Mouse (Mus musculus) cerebellum, adult 9-11 months (tissue): ENCODE measurements around the gene Sgsm1.
A peak's percentile ranks its signal among the peaks of the same experiment; 100 is the strongest.

Source experiments
- DNase-seq: peaks from one replicate; pipeline ENCODE4 v3.0.0; 2022

Sgsm1 gene

DNA sequence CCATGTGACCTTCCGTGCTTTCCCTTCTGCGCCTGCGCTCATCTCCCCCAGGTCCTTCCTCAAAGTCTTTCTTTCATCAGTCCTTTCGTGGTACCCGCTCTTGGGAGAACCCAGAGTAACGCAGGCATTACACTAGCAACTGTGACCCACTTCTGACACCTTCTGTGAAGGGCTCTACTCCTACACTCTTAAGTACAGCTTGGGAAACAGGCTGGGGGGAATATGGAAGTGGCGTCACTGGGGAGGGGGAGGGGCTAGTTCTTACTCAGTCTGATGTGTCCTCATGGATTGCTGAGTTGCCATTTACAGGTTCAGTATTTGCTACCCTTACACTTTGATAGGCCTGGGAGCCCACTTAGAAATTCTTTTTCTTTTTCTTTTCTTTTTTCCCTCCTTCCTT is 29.0 kb downstream of the Sgsm1 start:
- DNase-seq: no peak

DNA sequence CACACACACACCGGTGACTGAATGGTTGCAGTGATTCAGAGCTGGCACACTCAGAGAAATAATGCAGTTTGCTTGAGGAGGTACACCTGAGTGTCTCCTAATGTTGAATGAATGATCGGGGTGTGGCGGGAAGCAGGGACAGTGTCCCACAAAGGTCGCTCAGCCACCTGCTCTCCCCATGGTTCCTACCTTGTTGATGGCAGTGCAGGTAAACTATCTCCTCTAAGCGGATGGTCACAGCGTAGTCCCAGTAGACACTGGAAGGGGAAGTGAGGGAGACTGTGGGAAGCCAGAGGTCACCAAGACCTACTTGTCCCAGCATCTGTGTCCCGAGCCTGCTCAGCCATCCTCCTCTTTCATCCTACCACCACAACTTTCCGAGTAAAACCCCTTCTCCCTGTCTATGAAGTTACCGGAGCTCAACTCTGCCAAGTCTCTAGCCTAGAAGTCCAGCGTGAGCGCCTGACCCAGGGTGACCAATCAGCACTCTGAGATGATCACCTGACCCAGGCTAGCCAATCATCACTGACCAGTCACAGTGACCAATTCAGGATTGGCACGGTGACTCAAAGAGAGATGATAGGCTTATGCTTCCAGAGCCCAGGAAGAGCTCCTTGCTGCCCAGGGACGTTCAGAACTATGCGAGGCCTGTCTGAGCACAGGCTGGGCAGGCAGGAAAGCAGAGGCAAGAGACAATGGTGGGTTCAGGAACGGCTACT is 30.3 kb downstream of the Sgsm1 start:
- peak; percentile 57 for DNase-seq

- DNase-seq: no peak
Observed at GRCm38 (mm10) chr5:113275839-113276238, 34.7 kb downstream of the Sgsm1 start.

DNA sequence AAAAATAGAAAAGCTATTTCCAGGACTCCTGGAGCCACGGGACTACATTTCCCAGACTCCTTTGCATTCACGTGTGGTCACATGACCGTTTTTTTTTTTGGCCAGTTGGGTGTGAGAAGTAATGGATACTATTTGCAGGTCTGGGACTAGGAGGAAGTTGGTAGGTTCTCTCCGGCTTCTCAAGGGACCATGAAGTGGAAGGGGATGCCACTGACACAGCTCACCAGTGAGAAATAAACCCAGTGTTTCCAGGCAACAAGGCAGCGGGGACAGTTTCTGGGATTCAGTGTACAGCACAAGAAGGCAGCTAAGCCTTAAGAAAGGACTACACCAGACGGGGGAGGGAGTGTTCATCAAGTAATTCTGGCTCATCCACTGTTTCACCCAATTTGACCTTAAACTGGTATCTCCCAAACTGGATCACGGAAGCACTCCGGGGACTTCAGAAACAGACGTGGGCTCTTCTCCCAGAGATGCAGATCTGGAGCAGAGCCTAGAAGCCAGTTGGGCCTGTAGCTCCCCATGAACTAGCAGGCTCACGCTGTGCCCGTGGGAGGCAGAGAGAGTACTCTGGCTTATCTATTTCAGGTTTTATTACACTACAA is 39.3 kb downstream of the Sgsm1 start:
- peak; percentile 58 for DNase-seq

GRCm38 (mm10) chr5:113270043-113270442 is 40.5 kb downstream of the Sgsm1 start:
- DNase-seq: no peak

DNA sequence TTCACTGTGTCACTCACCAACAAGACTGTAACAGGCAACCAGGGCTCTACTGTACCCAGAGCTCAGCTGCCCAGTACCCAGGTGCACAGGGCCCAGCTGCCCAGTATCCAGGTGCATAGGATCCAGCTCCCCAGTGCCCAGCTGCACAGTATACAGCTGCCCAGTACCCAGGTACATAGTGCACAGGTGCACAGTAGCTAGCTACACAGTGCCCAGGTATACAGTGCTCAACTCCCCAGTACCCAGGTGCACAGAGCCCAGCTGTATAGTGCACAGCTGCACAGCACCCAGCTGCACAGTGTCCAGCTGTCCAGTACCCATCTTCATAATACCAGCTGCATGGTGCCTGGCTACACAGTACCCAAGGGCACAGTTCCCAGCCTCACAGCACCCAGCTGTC is 42.3 kb downstream of the Sgsm1 start:
- DNase-seq: no peak

DNA sequence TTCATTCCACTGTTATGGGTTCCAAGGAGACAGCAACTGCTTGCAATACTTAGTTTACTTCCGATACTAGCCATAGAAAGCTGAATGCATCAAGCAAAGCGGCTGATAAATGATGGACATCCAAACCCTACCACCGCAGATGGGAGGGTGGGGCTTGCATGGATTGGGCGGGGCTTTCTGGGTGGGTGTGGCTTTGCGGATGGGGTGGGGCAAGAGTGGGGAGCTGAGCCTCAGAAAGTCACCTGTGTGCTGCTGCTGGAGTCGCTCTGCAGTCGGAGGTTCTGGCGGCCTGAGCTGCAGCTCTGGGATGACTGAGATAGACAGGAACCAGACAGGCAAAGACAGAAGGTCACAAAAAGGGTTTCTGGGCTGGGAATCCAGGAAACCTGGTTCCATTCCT is 44.9 kb downstream of the Sgsm1 start:
- no peak for DNase-seq

DNA sequence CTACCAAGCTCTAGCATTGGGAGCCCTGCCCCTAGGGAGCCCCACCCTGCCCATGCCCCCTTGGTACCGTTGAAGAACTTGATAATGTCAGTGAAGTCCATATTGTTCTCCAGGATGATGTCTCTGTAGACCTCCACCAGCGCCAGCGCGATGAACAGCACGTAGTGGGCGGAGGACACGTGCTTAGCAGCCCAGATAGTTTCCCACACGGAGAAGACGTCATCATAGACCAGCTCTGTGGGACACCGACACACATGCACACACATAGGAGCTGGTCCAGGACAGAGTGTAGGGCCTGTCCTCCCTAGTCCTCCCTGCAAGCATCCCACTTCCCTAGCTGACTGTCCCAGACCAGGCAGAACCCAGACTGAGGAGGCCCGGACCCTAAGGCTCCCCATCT is 59.8 kb downstream of the Sgsm1 start:
- DNase-seq: no peak

GRCm38 (mm10) chr5:113249263-113249930 is 61.2 kb downstream of the Sgsm1 start:
- DNase-seq: no peak

DNA sequence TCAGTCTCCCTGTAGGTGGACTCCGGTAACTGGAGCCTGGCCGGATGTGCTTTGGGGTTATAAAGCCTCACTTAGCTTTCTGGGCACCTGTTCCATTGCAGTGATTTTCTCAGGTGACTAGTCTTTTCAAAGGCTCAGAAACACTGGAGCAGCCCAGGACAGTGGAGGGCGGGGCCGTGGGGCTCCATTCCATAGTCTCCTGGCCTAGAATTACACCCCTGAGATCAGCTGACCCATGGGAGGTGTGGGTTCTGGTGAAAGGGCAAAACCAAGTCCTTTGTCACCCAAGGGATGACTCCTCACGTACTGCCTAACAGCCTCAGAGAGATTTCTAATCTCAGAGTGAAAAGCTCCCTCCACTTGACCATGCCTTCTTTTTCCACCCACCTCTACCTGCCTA is 80.4 kb downstream of the Sgsm1 start:
- DNase-seq: no peak

DNA sequence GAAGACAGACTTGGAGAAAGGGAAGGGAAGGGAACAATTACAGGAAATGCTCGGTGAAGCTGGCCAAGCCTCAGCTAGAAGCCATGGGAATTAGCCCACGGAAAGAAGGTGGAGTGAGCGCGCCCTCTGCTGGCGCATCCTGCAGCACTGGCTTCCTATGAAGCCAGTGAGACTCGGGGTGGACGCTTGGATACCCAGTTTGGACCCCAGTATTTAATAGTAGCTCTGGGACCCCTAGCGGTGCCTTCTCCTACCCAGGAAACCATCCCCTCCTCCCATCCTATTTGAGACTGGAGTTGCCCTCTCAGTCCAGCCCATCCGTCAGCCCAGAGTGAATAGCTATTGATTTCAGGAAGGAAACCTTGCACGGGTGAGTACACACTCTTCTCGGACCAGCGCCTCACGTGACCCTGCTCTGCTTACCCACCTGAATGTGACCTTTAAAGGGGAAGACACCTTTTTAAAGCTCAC is 83.9 kb downstream of the Sgsm1 start, which contains the start of gene Tmem211:
Gene Tmem211, plus strand, starts transcription at position 278 of the 471 bp plus-strand sequence.
- peak; percentile 66 for DNase-seq

GRCm38 (mm10) chr5:113225686-113226435 is 84.7 kb downstream of the Sgsm1 start:
- DNase-seq: no peak

- no peak for DNase-seq
Observed at GRCm38 (mm10) chr5:113225271-113225670, 85.3 kb downstream of the Sgsm1 start.

DNA sequence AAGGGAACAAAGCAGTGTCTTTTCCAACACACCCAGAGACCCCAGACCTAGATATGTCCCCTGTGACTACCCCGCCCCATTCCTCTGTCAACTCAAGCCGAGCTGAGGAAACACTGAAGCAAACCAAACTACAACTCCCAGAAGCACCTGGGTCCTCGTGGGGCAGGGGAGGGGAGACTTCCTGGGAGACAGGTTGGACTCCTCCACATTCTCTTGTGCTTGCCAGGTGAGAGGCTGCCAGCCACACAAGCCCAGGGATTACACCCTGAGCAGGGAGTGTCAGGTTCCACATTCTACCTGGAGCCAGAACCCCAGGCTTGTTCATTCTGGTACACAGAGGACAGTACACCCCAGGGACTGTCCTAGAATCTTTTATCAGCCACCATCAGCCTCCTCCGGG is 86.7 kb downstream of the Sgsm1 start:
- DNase-seq: no peak

DNA sequence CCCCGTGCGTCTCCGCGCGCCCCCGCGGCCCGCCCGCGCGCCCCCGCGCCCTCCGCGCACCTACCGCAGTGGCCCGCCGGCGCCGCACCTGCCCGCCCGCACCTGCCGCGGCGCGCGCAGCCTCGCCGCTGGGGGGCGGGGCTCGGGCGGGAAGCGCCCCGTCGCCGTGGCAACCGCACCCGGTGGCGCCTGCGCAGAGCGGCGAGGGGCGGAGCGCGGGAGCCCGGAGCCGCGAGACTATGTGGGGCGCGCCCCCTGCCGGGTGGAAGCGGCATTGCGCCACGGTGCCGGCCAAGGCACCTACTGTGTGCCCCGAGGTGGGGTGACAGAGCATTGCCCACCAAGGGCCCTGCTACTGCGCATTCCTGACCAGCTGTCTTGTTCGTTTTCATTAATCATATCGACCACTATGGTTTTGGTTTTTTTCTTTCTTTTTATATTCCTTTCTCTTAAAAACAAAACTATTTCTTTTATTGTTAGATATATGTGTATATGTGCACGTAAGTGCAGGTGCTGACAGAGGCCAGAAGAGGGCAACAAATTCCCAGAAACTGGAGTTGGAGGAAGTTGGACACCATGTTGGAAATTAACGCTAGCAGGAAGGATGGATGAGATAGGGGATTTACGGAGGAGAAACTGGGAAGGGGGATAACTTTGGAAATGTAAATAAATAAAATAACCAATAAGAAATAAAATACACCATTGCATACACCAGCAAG is 89.3 kb downstream of the Sgsm1 start, which contains the start of gene 2900026A02Rik:
Gene 2900026A02Rik, minus strand, starts transcription at position 90 of the 719 bp plus-strand sequence.
- peak; percentile 21 for DNase-seq

DNA sequence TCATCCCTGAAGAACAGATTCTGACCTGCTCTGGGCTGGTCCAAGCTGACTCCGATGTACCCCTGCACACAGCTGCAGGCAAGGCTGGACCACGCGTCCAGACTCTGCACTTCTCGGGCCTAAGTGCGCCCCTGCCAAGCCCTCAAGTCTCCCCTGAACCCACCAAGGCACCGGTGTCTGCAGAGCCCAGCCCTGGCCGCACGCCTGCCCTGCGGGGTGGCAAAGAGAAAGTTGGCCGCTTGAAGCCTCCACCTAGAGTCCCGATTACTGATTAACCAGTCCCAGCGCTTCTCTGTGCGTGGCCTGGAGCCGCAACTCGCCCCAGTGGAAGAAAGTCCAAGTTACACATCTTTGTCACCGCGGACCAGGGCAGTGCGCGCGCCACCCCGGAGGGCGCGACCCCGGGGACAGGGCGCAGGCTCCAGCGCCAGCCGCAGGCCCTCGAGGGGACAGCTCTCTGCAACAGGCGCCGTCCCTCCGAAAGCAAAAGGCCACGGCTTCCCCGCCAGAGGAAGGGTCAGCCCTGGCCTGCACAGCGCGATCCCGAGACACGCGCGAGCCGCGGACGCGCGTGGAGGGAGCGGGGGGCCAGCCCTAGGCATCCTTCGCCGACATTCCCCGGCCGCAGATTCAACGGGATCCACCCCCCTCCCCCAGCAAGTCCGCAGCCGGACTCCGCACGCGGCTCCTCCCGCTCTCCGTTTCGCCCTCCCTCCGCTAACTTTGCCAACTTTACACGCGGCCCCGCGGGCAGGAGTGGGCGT is 90.0 kb downstream of the Sgsm1 start:
- DNase-seq: no peak

DNA sequence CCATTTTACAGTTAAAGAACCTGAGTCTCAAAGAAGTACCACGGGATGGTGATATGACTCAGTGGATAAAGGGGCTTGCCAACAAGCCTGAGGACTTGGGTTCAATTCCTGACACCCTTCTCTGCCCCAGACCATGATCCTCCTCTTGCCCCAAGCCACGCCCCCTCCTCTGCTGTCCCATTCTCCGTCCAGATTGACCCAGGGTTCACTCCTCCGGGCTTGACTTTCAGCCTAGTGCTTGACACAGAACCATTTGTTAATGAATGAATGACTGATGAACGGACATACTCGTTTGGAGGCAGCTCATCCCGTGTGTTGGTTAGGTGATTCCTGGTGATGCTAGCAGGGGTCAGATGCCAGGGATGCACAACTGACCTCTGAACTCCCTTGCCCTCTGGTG is 90.7 kb downstream of the Sgsm1 start:
- DNase-seq: no peak

DNA sequence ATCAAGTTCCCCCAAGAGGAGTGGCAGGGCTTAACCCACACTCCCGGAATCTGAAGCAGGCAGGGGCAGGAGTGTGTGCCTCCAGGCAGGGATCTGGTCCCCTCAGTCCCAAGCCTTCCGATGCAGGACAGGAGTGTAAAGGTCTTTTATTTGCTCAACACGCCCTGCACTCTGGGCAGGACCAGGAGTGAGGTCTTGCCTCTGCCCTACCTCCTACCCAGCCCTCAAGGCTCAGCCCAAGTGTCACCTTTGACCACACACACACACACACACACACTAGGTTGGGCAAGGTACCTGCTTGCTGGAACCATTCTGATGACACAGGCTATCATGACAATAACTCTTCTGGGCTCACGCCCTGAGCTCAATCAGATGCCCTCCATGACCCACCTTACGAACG is 91.1 kb downstream of the Sgsm1 start:
- no peak for DNase-seq

DNA sequence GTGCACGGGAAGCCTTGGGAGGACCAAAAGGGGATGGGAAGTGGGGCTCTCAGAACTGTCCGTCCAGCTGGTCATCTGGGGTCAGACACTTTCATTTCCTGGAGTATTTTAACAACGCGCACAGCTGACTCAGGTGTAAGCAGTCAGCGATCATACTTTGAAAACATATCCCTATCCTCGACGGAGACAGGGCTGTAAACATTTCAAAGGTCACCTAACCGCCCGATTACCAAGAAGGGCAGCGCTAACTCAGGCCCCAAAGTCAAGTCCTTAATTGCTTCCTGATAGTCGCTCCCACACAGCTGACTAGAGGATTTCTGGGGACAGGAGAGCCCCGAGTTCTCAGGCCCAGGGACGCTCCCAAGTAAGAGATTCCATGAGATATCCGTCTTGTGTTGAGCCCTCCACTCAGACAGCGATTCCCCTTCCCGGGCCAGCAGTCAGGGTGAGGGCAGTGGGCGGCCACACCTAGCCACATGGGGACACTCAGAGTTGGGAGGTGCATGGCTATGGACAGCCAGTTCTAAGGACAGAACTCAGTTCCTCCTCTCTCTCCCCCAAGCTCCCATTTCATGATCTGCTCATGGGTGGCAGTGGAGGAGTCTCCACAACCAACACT is 91.9 kb downstream of the Sgsm1 start:
- no peak for DNase-seq

- DNase-seq: no peak
Observed at GRCm38 (mm10) chr5:113217076-113217475, 93.5 kb downstream of the Sgsm1 start.

- DNase-seq: no peak
Observed at GRCm38 (mm10) chr5:113216328-113216960, 94.1 kb downstream of the Sgsm1 start.
